Mouse (Mus musculus): ENCODE data around the gene Plekhd1.

DNA sequence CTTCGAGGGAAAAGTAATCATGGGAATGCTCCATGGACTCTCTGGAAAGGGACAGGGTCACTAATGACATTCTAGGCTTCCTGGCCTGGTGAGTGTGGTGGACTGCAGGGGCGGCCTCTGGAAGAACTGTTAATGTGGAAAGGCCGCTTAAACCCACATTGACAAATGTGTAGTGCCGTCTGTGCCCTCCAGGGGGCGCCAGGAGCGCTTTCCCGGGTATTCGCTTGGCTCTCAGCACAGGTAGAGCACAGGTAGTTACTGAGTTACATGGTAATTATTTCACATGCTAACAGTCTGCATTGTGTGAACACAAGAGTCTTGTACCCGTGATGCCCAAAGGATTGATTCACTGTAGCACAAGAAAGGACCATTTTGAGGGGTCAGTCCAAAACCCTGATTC is 47.1 kb downstream of the Plekhd1 start:
- peak; percentile 10; the same call in 1 of the 2 replicates for TF ChIP-seq CTCF (IDR thresholded peaks at IDR 0.05; ENCODE audit: extremely low read depth, insufficient read depth, low read length)
- TF ChIP-seq POLR2A (IDR thresholded peaks at IDR 0.05; ENCODE audit: extremely low read depth, insufficient read depth, low read length), result no peak

All from cortical plate, adult 2 months (tissue).